Mouse (Mus musculus) heart, postnatal 0 days (tissue): ENCODE measurements around the gene Lin28a. TPM values are rescaled to one million over a fixed set of nuclear protein-coding genes. Genes with fewer than 3 reads are reported as not detected.

Experiments
- ATAC-seq: fragments of 200-750 bp; cut with Nextera tagmentation; 2 replicates; pipeline ENCODE4 v1.8.0; 2017; ENCODE audit warnings: low read depth, moderate number of reproducible peaks, moderate library complexity; ENCODE audit not compliant: insufficient read depth
- DNase-seq: peaks from one replicate; pipeline ENCODE4 v3.0.0-alpha.2; 2016; ENCODE audit warnings: low spot score
- H3K27ac ChIP-seq: fragments of 300-500 bp; sonication (generic); 2 replicates; pipeline ENCODE4 v1.5.1; 2014; ENCODE audit warnings: low read depth, mild to moderate bottlenecking
- H3K27me3 ChIP-seq: fragments of 300-500 bp; sonication (generic); 2 replicates; pipeline ENCODE4 v1.6.1; 2014; ENCODE audit warnings: low read length, mixed read lengths; ENCODE audit not compliant: control insufficient read depth, insufficient read depth
- H3K36me3 ChIP-seq: fragments of 300-500 bp; sonication (generic); replicated peaks from 2 replicates; pipeline ENCODE4 v1.6.1; 2014; ENCODE audit warnings: low read length, mixed read lengths; ENCODE audit not compliant: control insufficient read depth, insufficient read depth
- H3K4me1 ChIP-seq: fragments of 300-500 bp; sonication (generic); 2 replicates; pipeline ENCODE4 v1.6.1; 2014; ENCODE audit warnings: antibody characterized with exemption; ENCODE audit not compliant: control insufficient read depth, insufficient read depth
- H3K4me2 ChIP-seq: fragments of 300-500 bp; sonication (generic); 2 replicates; pipeline ENCODE4 v1.6.1; 2014; ENCODE audit warnings: low read depth, mild to moderate bottlenecking, low read length, moderate library complexity
- H3K4me3 ChIP-seq: fragments of 300-500 bp; sonication (generic); 2 replicates; pipeline ENCODE4 v1.5.1; 2014; ENCODE audit warnings: low read depth, low read length
- H3K9ac ChIP-seq: fragments of 300-500 bp; sonication (generic); replicated peaks from 2 replicates; pipeline ENCODE4 v1.6.1; 2014; ENCODE audit warnings: low read depth, low read length, mixed read lengths
- H3K9me3 ChIP-seq: fragments of 300-500 bp; sonication (generic); replicated peaks from 2 replicates; pipeline ENCODE4 v1.6.1; 2016; ENCODE audit warnings: low read length; ENCODE audit not compliant: control insufficient read depth
- CTCF ChIP-seq: IDR thresholded peaks from 2 replicates; pipeline ENCODE4 v1.5.1; 2016; ENCODE audit warnings: antibody characterized with exemption, control low read depth, low read depth
- EP300 ChIP-seq: IDR thresholded peaks from 2 replicates; pipeline ENCODE4 v1.6.1; 2016; ENCODE audit warnings: antibody characterized with exemption, low read depth
- WGBS: fragments of 180-500 bp; shearing (Covaris S2); extraction: QIAGEN DNeasy Blood & Tissue Kit; methylation state at CpG from one replicate; pipeline ENCODE4 v1.1.7; 2014; 5-methylcytosine and 5-hydroxymethylcytosine counted together
- polyA plus RNA-seq: library from polyadenylated mRNA; unstranded; fragments of >200 nt; fragmentation: Nextera tagmentation; extraction: Ambion mirVana; gene quantifications from 2 replicates; pipeline ENCODE4 v1.2.1, GENCODE M21; 2015
- total RNA-seq: library from RNA; depleted of rRNA; stranded (reverse); fragments of >200 nt; gene quantifications from 2 replicates; pipeline ENCODE4 v1.2.3, GENCODE M21; 2014; ENCODE audit warnings: low replicate concordance

Gene Lin28a
- total and polyA plus RNA-seq, 2 experiments from 2014 or later, result 0.10 TPM; not detected in 1

GRCm38 (mm10) chr4:133971741-133972140 is 46.9 kb downstream of the Lin28a start:
- DNase-seq, result no peak
- H3K4me3 ChIP-seq, result no peak overlapping the region
- peaks cover under 1% of the 10 kb centered on the region; the same call in 1 of the 2 replicates for H3K4me1 ChIP-seq
- H3K36me3 ChIP-seq, result peaks cover 15% of the 10 kb centered on the region
- ATAC-seq, result no peak
- H3K27ac ChIP-seq, result no peak overlapping the region
- H3K9ac ChIP-seq, result no peak overlapping the region
- WGBS, result 71% methylated on average over 8 of the region's 8 CpGs
- H3K27me3 ChIP-seq, result no peaks in the 10 kb centered on the region
- H3K9me3 ChIP-seq, result no peaks in the 10 kb centered on the region
- H3K4me2 ChIP-seq, result no peak overlapping the region
- TF ChIP-seq EP300, result no peak
- no peak for TF ChIP-seq CTCF

GRCm38 (mm10) chr4:133970876-133971275 is 47.8 kb downstream of the Lin28a start:
- no peak for ATAC-seq
- H3K27me3 ChIP-seq, result no peaks in the 10 kb centered on the region
- H3K4me3 ChIP-seq, result no peak overlapping the region
- no peak overlapping the region for H3K9ac ChIP-seq
- H3K4me2 ChIP-seq, result no peak overlapping the region
- no peak for TF ChIP-seq CTCF
- TF ChIP-seq EP300, result no peak
- peaks cover 7% of the 10 kb centered on the region for H3K36me3 ChIP-seq
- WGBS, result 88% methylated on average over 13 of the region's 13 CpGs
- H3K4me1 ChIP-seq, result peaks cover 8% of the 10 kb centered on the region
- no peak for DNase-seq
- H3K9me3 ChIP-seq, result no peaks in the 10 kb centered on the region
- H3K27ac ChIP-seq, result no peak overlapping the region

- Histone ChIP-seq H3K4me1 (peaks cover 8% of the 10 kb centered on the region), H3K27me3 (no peaks in the 10 kb centered on the region), H3K4me3 (no peak overlapping the region), H3K4me2 (no peak overlapping the region), H3K9me3 (no peaks in the 10 kb centered on the region), H3K9ac (no peak overlapping the region), H3K36me3 (peaks cover 7% of the 10 kb centered on the region), H3K27ac (no peak overlapping the region)
- ATAC-seq, result no peak
- DNase-seq, result no peak
- WGBS, result 50% methylated on average over 4 of the region's 4 CpGs
- no peak for TF ChIP-seq CTCF
- no peak for TF ChIP-seq EP300
Observed at GRCm38 (mm10) chr4:133970196-133970595, 48.4 kb downstream of the Lin28a start.

- Histone ChIP-seq H3K4me3 (no peak overlapping the region), H3K36me3 (peaks cover 10% of the 10 kb centered on the region), H3K4me2 (no peak overlapping the region), H3K4me1 (peaks cover 8% of the 10 kb centered on the region), H3K27me3 (no peaks in the 10 kb centered on the region), H3K9me3 (no peaks in the 10 kb centered on the region), H3K27ac (no peak overlapping the region), H3K9ac (no peak overlapping the region)
- DNase-seq (no peak), ATAC-seq (no peak)
- 52% methylated on average over 8 of the region's 8 CpGs for WGBS
- TF ChIP-seq CTCF (no peak), EP300 (no peak)
Observed at GRCm38 (mm10) chr4:133969114-133969770, 49.4 kb downstream of the Lin28a start.

GRCm38 (mm10) chr4:133968150-133968921 is 50.3 kb downstream of the Lin28a start, which contains the start of gene Hmgn2:
TSS of gene Hmgn2 (minus strand) at chr4:133968650.
- ATAC-seq (peak; percentile 62), DNase-seq (peak; percentile 38)
- Histone ChIP-seq H3K9me3 (no peaks in the 10 kb centered on the region), H3K27me3 (no peaks in the 10 kb centered on the region), H3K9ac (peak within 1 kb of the TSS; percentile 95), H3K36me3 (peaks cover 19% of the 10 kb centered on the region), H3K27ac (peak within 1 kb of the TSS; percentile 100), H3K4me3 (peak within 1 kb of the TSS; percentile 85), H3K4me2 (peak within 1 kb of the TSS; percentile 94), H3K4me1 (peaks cover 8% of the 10 kb centered on the region)
- TF ChIP-seq EP300 (0 out of 2 replicates have a peak, but pooled peaks have one; percentile 17), CTCF (no peak)
- under 1% methylated on average over 41 of the region's 42 CpGs for WGBS
